Mouse (Mus musculus) CH12.LX (cell line): ENCODE results near the gene Rrp1. TPM values are rescaled to one million over a fixed set of nuclear protein-coding genes. Genes with fewer than 3 reads are reported as not detected.

Source experiments
- DNase-seq: peaks from one replicate; pipeline ENCODE4 v3.0.0-alpha.2; 2013; ENCODE audit errors: extremely low read depth
- H3K27ac ChIP-seq: 2 replicates; pipeline ENCODE4 v1.5.1; 2012; ENCODE audit warnings: low read depth, mild to moderate bottlenecking, control low read depth, moderate library complexity; ENCODE audit not compliant: insufficient read depth
- H3K27me3 ChIP-seq: replicated peaks from 2 replicates; pipeline ENCODE3; 2012; ENCODE audit warnings: inconsistent platforms
- H3K36me3 ChIP-seq, 2 experiments: replicated peaks in 1 of 2; 2 replicates each; pipeline versions ENCODE3 to v1.6.1; 2012; ENCODE audit warnings: inconsistent platforms in 1 of 2, low read length in 1 of 2, mild to moderate bottlenecking in 1 of 2, mixed read lengths in 1 of 2, moderate library complexity in 1 of 2; ENCODE audit not compliant: control insufficient read depth in 1 of 2, insufficient read depth in 1 of 2
- H3K4me1 ChIP-seq, 2 experiments: 2 replicates each; pipeline ENCODE4 v1.6.1; 2012; ENCODE audit warnings: inconsistent platforms in 1 of 2, moderate library complexity in 1 of 2; ENCODE audit not compliant: insufficient read depth in 2 of 2, control insufficient read depth in 1 of 2
- H3K4me2 ChIP-seq: 2 replicates; pipeline ENCODE4 v1.6.1; 2012; ENCODE audit warnings: low read depth, mild to moderate bottlenecking, control low read depth; ENCODE audit not compliant: poor library complexity, insufficient read depth, severe bottlenecking
- H3K4me3 ChIP-seq, 3 experiments: fragments of 150-350 bp in 1 of 3; sonication (generic) in 1 of 3; replicated peaks in 1 of 3; 2 replicates each; pipeline versions ENCODE3 to v1.5.1; 2011 to 2012; ENCODE audit warnings: low read depth in 2 of 3, low read length in 2 of 3, mild to moderate bottlenecking in 2 of 3, moderate library complexity in 2 of 3, control low read depth in 1 of 3, improper control_type of control experiment in 1 of 3, inconsistent platforms in 1 of 3, mixed read lengths in 1 of 3; ENCODE audit not compliant: poor library complexity in 1 of 3
- H3K79me2 ChIP-seq: replicated peaks from 2 replicates; pipeline ENCODE4 v1.6.1; 2012; ENCODE audit warnings: mild to moderate bottlenecking, moderate library complexity; ENCODE audit not compliant: control insufficient read depth, poor library complexity, insufficient read depth, severe bottlenecking; ENCODE audit errors: extremely low read depth
- H3K9ac ChIP-seq: 2 replicates; pipeline ENCODE4 v1.6.1; 2012; ENCODE audit warnings: low read depth, mild to moderate bottlenecking, control low read depth, moderate library complexity; ENCODE audit not compliant: insufficient read depth
- H3K9me3 ChIP-seq: replicated peaks from 2 replicates; pipeline ENCODE3; 2012; ENCODE audit warnings: low read length, inconsistent platforms, mixed read lengths
- BHLHE40 ChIP-seq: IDR thresholded peaks from 2 replicates; pipeline ENCODE4 v1.6.1; 2011; ENCODE audit warnings: mild to moderate bottlenecking, low read depth, low read length, improper control_type of control experiment
- CHD1 ChIP-seq: IDR thresholded peaks from 2 replicates; pipeline ENCODE4 v1.6.1; 2012; ENCODE audit warnings: low read depth, low read length, improper control_type of control experiment, inconsistent platforms
- CHD2 ChIP-seq: IDR thresholded peaks from 2 replicates; pipeline ENCODE4 v1.6.1; 2011; ENCODE audit warnings: low read length, improper control_type of control experiment
- E2F4 ChIP-seq: IDR thresholded peaks from 2 replicates; pipeline ENCODE4 v1.6.1; 2011; ENCODE audit warnings: low read depth, low read length, improper control_type of control experiment; ENCODE audit not compliant: insufficient replicate concordance
- EP300 ChIP-seq: IDR thresholded peaks from 2 replicates; pipeline ENCODE4 v1.6.1; 2011; ENCODE audit warnings: low read length, improper control_type of control experiment
- ETS1 ChIP-seq: conservative IDR thresholded peaks from 2 replicates; pipeline ENCODE4 v1.6.1; 2012; ENCODE audit warnings: low read depth, mild to moderate bottlenecking, inconsistent platforms, low read length, improper control_type of control experiment, moderate library complexity
- GABPA ChIP-seq: IDR thresholded peaks from 2 replicates; pipeline ENCODE4 v1.6.1; 2012; ENCODE audit warnings: low read depth, low read length, improper control_type of control experiment, inconsistent platforms; ENCODE audit not compliant: insufficient replicate concordance
- HCFC1 ChIP-seq: IDR thresholded peaks from 2 replicates; pipeline ENCODE4 v1.6.1; 2012; ENCODE audit warnings: low read depth, mild to moderate bottlenecking, inconsistent platforms, low read length, improper control_type of control experiment
- IRF4 ChIP-seq: IDR thresholded peaks from 2 replicates; pipeline ENCODE4 v1.6.1; 2014; ENCODE audit warnings: low read depth, mild to moderate bottlenecking, inconsistent platforms, low read length, improper control_type of control experiment
- JUN ChIP-seq: IDR thresholded peaks from 2 replicates; pipeline ENCODE4 v1.6.1; 2011; ENCODE audit warnings: low read depth, mild to moderate bottlenecking, low read length, improper control_type of control experiment, moderate library complexity; ENCODE audit not compliant: insufficient read depth
- JUND ChIP-seq: conservative IDR thresholded peaks from 2 replicates; pipeline ENCODE4 v1.6.1; 2011; ENCODE audit warnings: low read depth, low read length, improper control_type of control experiment
- KAT2A ChIP-seq: IDR thresholded peaks from 2 replicates; pipeline ENCODE4 v1.6.1; 2012; ENCODE audit warnings: low read length, improper control_type of control experiment, inconsistent platforms; ENCODE audit not compliant: insufficient replicate concordance
- MAFK ChIP-seq: IDR thresholded peaks from 2 replicates; pipeline ENCODE4 v1.6.1; 2011; ENCODE audit warnings: low read length, improper control_type of control experiment; ENCODE audit not compliant: insufficient replicate concordance
- MAX ChIP-seq: IDR thresholded peaks from 2 replicates; pipeline ENCODE4 v1.6.1; 2011; ENCODE audit warnings: low read length, improper control_type of control experiment
- MAZ ChIP-seq: IDR thresholded peaks from 2 replicates; pipeline ENCODE4 v1.6.1; 2012; ENCODE audit warnings: low read depth, mild to moderate bottlenecking, inconsistent platforms, low read length, improper control_type of control experiment, moderate library complexity
- MXI1 ChIP-seq: IDR thresholded peaks from 2 replicates; pipeline ENCODE4 v1.6.1; 2011; ENCODE audit warnings: mild to moderate bottlenecking, low read depth, low read length, improper control_type of control experiment
- MYC ChIP-seq: IDR thresholded peaks from 2 replicates; pipeline ENCODE4 v1.6.1; 2011; ENCODE audit warnings: low read depth, mild to moderate bottlenecking, improper control_type of control experiment, low read length
- NRF1 ChIP-seq: IDR thresholded peaks from 2 replicates; pipeline ENCODE4 v1.6.1; 2014; ENCODE audit warnings: low read depth, mild to moderate bottlenecking, inconsistent platforms, low read length, improper control_type of control experiment, moderate library complexity
- PAX5 ChIP-seq: IDR thresholded peaks from 2 replicates; pipeline ENCODE4 v1.6.1; 2012; ENCODE audit warnings: low read length, inconsistent platforms, mixed read lengths
- POLR2A ChIP-seq: IDR thresholded peaks from 2 replicates; pipeline ENCODE4 v1.6.1; 2011; ENCODE audit warnings: low read depth, mild to moderate bottlenecking, improper control_type of control experiment, low read length
- POLR2AphosphoS2 ChIP-seq: IDR thresholded peaks from 2 replicates; pipeline ENCODE4 v1.6.1; 2011; ENCODE audit warnings: low read depth, low read length, improper control_type of control experiment
- RAD21 ChIP-seq: IDR thresholded peaks from 2 replicates; pipeline ENCODE4 v1.6.1; 2011; ENCODE audit warnings: low read depth, mild to moderate bottlenecking, low read length, improper control_type of control experiment, moderate library complexity
- RCOR1 ChIP-seq: conservative IDR thresholded peaks from 2 replicates; pipeline ENCODE4 v1.6.1; 2012; ENCODE audit warnings: low read depth, mild to moderate bottlenecking, inconsistent platforms, low read length, improper control_type of control experiment
- SIN3A ChIP-seq: IDR thresholded peaks from 2 replicates; pipeline ENCODE4 v1.6.1; 2012; ENCODE audit warnings: low read length, improper control_type of control experiment, inconsistent platforms
- SMC3 ChIP-seq: IDR thresholded peaks from 2 replicates; pipeline ENCODE4 v1.6.1; 2011; ENCODE audit warnings: low read depth, low read length, improper control_type of control experiment
- TBP ChIP-seq: conservative IDR thresholded peaks from 2 replicates; pipeline ENCODE4 v1.6.1; 2011; ENCODE audit warnings: low read depth, low read length, improper control_type of control experiment
- UBTF ChIP-seq: IDR thresholded peaks from 2 replicates; pipeline ENCODE4 v1.6.1; 2012; ENCODE audit warnings: low read depth, mild to moderate bottlenecking, inconsistent platforms, low read length, improper control_type of control experiment, moderate library complexity
- USF1 ChIP-seq: IDR thresholded peaks from 2 replicates; pipeline ENCODE4 v1.6.1; 2014; ENCODE audit warnings: low read depth, mild to moderate bottlenecking, inconsistent platforms, low read length, improper control_type of control experiment
- USF2 ChIP-seq: conservative IDR thresholded peaks from 2 replicates; pipeline ENCODE4 v1.6.1; 2011; ENCODE audit warnings: low read depth, low read length, improper control_type of control experiment
- ZC3H11A ChIP-seq: IDR thresholded peaks from 2 replicates; pipeline ENCODE4 v1.6.1; 2012; ENCODE audit warnings: low read depth, mild to moderate bottlenecking, inconsistent platforms, low read length, improper control_type of control experiment
- ZKSCAN1 ChIP-seq: IDR thresholded peaks from 2 replicates; pipeline ENCODE4 v1.6.1; 2012; ENCODE audit warnings: low read depth, inconsistent platforms, low read length, improper control_type of control experiment, borderline replicate concordance
- ZMIZ1 ChIP-seq: IDR thresholded peaks from 2 replicates; pipeline ENCODE4 v1.6.1; 2012; ENCODE audit warnings: low read depth, mild to moderate bottlenecking, inconsistent platforms, low read length, improper control_type of control experiment
- ZNF384 ChIP-seq: IDR thresholded peaks from 2 replicates; pipeline ENCODE4 v1.6.1; 2012; ENCODE audit warnings: low read depth, low read length, improper control_type of control experiment, inconsistent platforms
- dilution Hi-C: fragments of 300-500 bp; cut with MboI; formaldehyde crosslinking; loops from 2 replicates; pipeline ENCODE4 v1.14.3; 2020; ENCODE audit warnings: low sequenced_read_pairs; ENCODE audit not compliant: extremely low pct_unique_long_range_greater_than_20kb, extremely low pct_ligation_motif_present
- in situ Hi-C: fragments of 300-500 bp; cut with MboI; formaldehyde crosslinking; loops from 3 replicates; pipeline ENCODE4 v1.14.3; 2019; ENCODE audit warnings: low sequenced_read_pairs, low pct_ligation_motif_present, low pct_unique_long_range_greater_than_20kb, mixed read lengths
- polyA plus RNA-seq: library from polyadenylated mRNA; unstranded; fragments of >175 nt; gene quantifications from 2 replicates; pipeline ENCODE4 v1.2.1, GENCODE M21; 2012; ENCODE audit warnings: low read depth; ENCODE audit not compliant: insufficient read length
- total RNA-seq, 2 experiments: library from RNA; depleted of rRNA; stranded (reverse); fragments of 300-350 nt in 1 of 2; fragments of >200 nt in 1 of 2; gene quantifications; 2 replicates each; pipeline ENCODE4 v1.2.3; 2012 to 2014

The Rrp1 gene
- total and polyA plus RNA-seq, 3 experiments: 138 to 327 (median 189) TPM

- Histone ChIP-seq H3K4me2 (no peak overlapping the region), H3K4me3 (no peak overlapping the region)
- no peak for DNase-seq
- TF ChIP-seq ETS1 (no peak), POLR2A (peak; percentile 25; the same call in 1 of the 2 replicates)
- TF ChIP-seq, all 38 proteins: peak for 1
- peaks cover 6 to 12% of the 10 kb centered on the region in 2 experiments for H3K36me3 ChIP-seq
- peaks cover 9 to 74% of the 10 kb centered on the region in 2 experiments for H3K4me1 ChIP-seq
- in situ Hi-C loops (no loop called here), dilution Hi-C loops (no loop called here)
- H3K27me3 ChIP-seq: no peaks in the 10 kb centered on the region
- no peak overlapping the region for H3K27ac ChIP-seq
- no peaks in the 10 kb centered on the region for H3K79me2 ChIP-seq
- no peak overlapping the region for H3K9ac ChIP-seq
- no peaks in the 10 kb centered on the region for H3K9me3 ChIP-seq
Measured at GRCm38 (mm10) chr10:78422614-78423013, 9.8 kb upstream of the Rrp1 start.

- peak; percentile 94 for DNase-seq
- H3K4me3 ChIP-seq: no peak overlapping the region
- no peaks in the 10 kb centered on the region for H3K27me3 ChIP-seq
- H3K9me3 ChIP-seq: no peaks in the 10 kb centered on the region
- in situ Hi-C loops: no loop called here
- H3K27ac ChIP-seq: no peak overlapping the region
- no peaks in the 10 kb centered on the region for H3K79me2 ChIP-seq
- H3K36me3 ChIP-seq: no peaks in the 10 kb centered on the region
- peaks cover 9 to 69% of the 10 kb centered on the region in 2 experiments for H3K4me1 ChIP-seq
- dilution Hi-C loops: no loop called here
- H3K9ac ChIP-seq: no peak overlapping the region
- H3K4me2 ChIP-seq: no peak overlapping the region
- TF ChIP-seq RCOR1 (no peak), CHD1 (no peak), JUND (no peak), JUN (no peak), UBTF (no peak), USF2 (no peak), MYC (peak; percentile 37; the same call in 1 of the 2 replicates), USF1 (no peak), ETS1 (peak; percentile 78), PAX5 (no peak), IRF4 (peak; percentile 74; the same call in 1 of the 2 replicates), GABPA (no peak), RAD21 (no peak), POLR2AphosphoS2 (no peak), CHD2 (no peak), BHLHE40 (peak; percentile 76), ZMIZ1 (peak; percentile 82), POLR2A (peak; percentile 67), ZNF384 (no peak), MAZ (peak; percentile 71), SMC3 (no peak), ZC3H11A (no peak), MXI1 (0 out of 2 replicates have a peak, but pooled peaks have one; percentile 18), MAX (no peak; the same call in 1 of the 2 replicates), MAFK (no peak), TBP (peak; percentile 79; the same call in 1 of the 2 replicates), ZKSCAN1 (no peak), HCFC1 (no peak), E2F4 (no peak), EP300 (peak; percentile 75), KAT2A (no peak), NRF1 (0 out of 2 replicates have a peak, but pooled peaks have one; percentile 19), SIN3A (no peak)
Measured at GRCm38 (mm10) chr10:78420929-78421328, 8.1 kb upstream of the Rrp1 start.
